ENCODE assay signal across 7 mouse cellular contexts in genomic region chr1:107598476-107598875, GRCm38 (mm10). TPM values are rescaled to one million over a fixed set of nuclear protein-coding genes. Genes with fewer than 3 reads are reported as not detected.
A peak's percentile ranks its signal among the peaks of the same experiment; 100 is the strongest.
DNase-seq lines count a peak whose midpoint lies in the region; ATAC-seq and TF ChIP-seq lines count a peak whose summit lies in the region.

No protein-coding gene starts in this region.

- no peaks in the 10 kb centered on the region for H3K27me3 ChIP-seq in kidney, postnatal 0 days (ENCODE audit: insufficient read depth, low read length)
- no peaks in the 10 kb centered on the region for H3K27me3 ChIP-seq in kidney, embryonic 15.5 days
- H3K27me3 ChIP-seq in MEL (ENCODE audit: control insufficient read depth in 1 of 2, insufficient read depth in 2 of 2, low read length in 2 of 2) = no peaks in the 10 kb centered on the region

- no peak for TF ChIP-seq POLR2A in MEL (IDR thresholded peaks at IDR 0.05; ENCODE audit: control insufficient read depth in 1 of 2, insufficient read depth in 1 of 2, low read depth in 1 of 2, low read length in 2 of 2, poor library complexity in 1 of 2)

- TF ChIP-seq EP300 in MEL (IDR thresholded peaks at IDR 0.05; ENCODE audit: low read depth in 1 of 2, low read length in 2 of 2) = no peak

- H3K4me1 ChIP-seq in kidney, postnatal 0 days (replicated peaks; ENCODE audit: insufficient read depth, low read length) = no peaks in the 10 kb centered on the region
- H3K4me1 ChIP-seq in kidney, embryonic 15.5 days = no peaks in the 10 kb centered on the region
- H3K4me1 ChIP-seq in MEL (ENCODE audit: control insufficient read depth in 1 of 2, insufficient read depth in 2 of 2, low read length in 2 of 2) = no peaks in the 10 kb centered on the region

- TF ChIP-seq RAD21 in MEL (IDR thresholded peaks at IDR 0.05; ENCODE audit: low read depth, low read length) = peak; percentile 19

- H3K79me2 ChIP-seq in MEL (ENCODE audit: control insufficient read depth, insufficient read depth, low read length, poor library complexity) = no peaks in the 10 kb centered on the region

- no peak overlapping the region for H3K4me3 ChIP-seq in kidney, postnatal 0 days (replicated peaks; ENCODE audit: low read depth, low read length)
- H3K4me3 ChIP-seq in kidney, embryonic 15.5 days (replicated peaks) = no peak overlapping the region
- H3K4me3 ChIP-seq in MEL (ENCODE audit: control insufficient read depth in 1 of 2, insufficient read depth in 1 of 2, low read depth in 2 of 2, low read length in 2 of 2) = no peak overlapping the region

- no peak overlapping the region for H3K9ac ChIP-seq in kidney, postnatal 0 days (ENCODE audit: low read depth, low read length)
- no peak overlapping the region for H3K9ac ChIP-seq in kidney, embryonic 15.5 days
- H3K9ac ChIP-seq in MEL (ENCODE audit: control insufficient read depth, low read depth, low read length, poor library complexity, severe bottlenecking) = no peak overlapping the region

- no peak for ATAC-seq in kidney, postnatal 0 days (replicated peaks; ENCODE audit: low FRiP score, low read depth)
- ATAC-seq in kidney, embryonic 15.5 days (replicated peaks; ENCODE audit: low FRiP score) = no peak
- no peak for ATAC-seq in monocyte, adult 5-6 weeks (replicated peaks; ENCODE audit: insufficient number of reproducible peaks, low FRiP score, low TSS enrichment, poor library complexity, severe bottlenecking)

- peak; percentile 25 for DNase-seq in kidney, postnatal 0 days (ENCODE audit: low spot score)
- DNase-seq in MEL (ENCODE audit: low read depth, low spot score) = no peak
- DNase-seq in cerebellum, postnatal 25 days = peak; percentile 51 to 67
- DNase-seq in left cerebral cortex, postnatal 14 days (ENCODE audit: low spot score in 2 of 2) = peak; percentile 35 to 62
- DNase-seq in gastrocnemius, postnatal 4 days (ENCODE audit: low spot score in 2 of 2) = no peak

- H3K4me2 ChIP-seq in kidney, postnatal 0 days (ENCODE audit: low read length) = no peak overlapping the region
- H3K4me2 ChIP-seq in kidney, embryonic 15.5 days = no peak overlapping the region

- intact Hi-C loops in left cerebral cortex, postnatal 14 days (cut with DNase I) = no loop called here

- H3K9me3 ChIP-seq in kidney, postnatal 0 days (replicated peaks; ENCODE audit: low read length) = no peaks in the 10 kb centered on the region
- H3K9me3 ChIP-seq in kidney, embryonic 15.5 days (replicated peaks) = no peaks in the 10 kb centered on the region
- no peaks in the 10 kb centered on the region for H3K9me3 ChIP-seq in MEL (replicated peaks; ENCODE audit: insufficient read depth, low read length)

- H3K27ac ChIP-seq in kidney, postnatal 0 days = no peak overlapping the region
- no peak overlapping the region for H3K27ac ChIP-seq in kidney, embryonic 15.5 days
- no peak overlapping the region for H3K27ac ChIP-seq in MEL (ENCODE audit: control insufficient read depth, low read depth, low read length)

- H3K36me3 ChIP-seq in kidney, postnatal 0 days (ENCODE audit: insufficient read depth, low read length) = no peaks in the 10 kb centered on the region
- H3K36me3 ChIP-seq in kidney, embryonic 15.5 days = no peaks in the 10 kb centered on the region
- no peaks in the 10 kb centered on the region for H3K36me3 ChIP-seq in MEL (ENCODE audit: control insufficient read depth in 1 of 2, insufficient read depth in 2 of 2, low read length in 2 of 2)

- peak; percentile 70 for TF ChIP-seq CTCF in kidney, postnatal 0 days (IDR thresholded peaks at IDR 0.05; ENCODE audit: low read depth)
- peak in 2 of 3 experiments; percentile 32 to 37; a peak in 4 of 6 replicates for TF ChIP-seq CTCF in MEL (IDR thresholded peaks at IDR 0.05 in 2 of 3, conservative IDR thresholded peaks at IDR 0.05 in 1 of 3; ENCODE audit: control insufficient read depth in 1 of 3, insufficient read depth in 1 of 3, low read depth in 2 of 3, low read length in 3 of 3, poor library complexity in 1 of 3, severe bottlenecking in 1 of 3)

TF ChIP-seq in MEL, 35 proteins besides CTCF, POLR2A, EP300 and RAD21:
- peak; percentile 40 for TF ChIP-seq SMC3 (IDR thresholded peaks at IDR 0.05; ENCODE audit: low read depth, low read length)
- TF ChIP-seq TCF12 (IDR thresholded peaks at IDR 0.05; ENCODE audit: low read depth, low read length) = no peak
- TF ChIP-seq GATA1 (IDR thresholded peaks at IDR 0.05; ENCODE audit: low read depth, low read length) = no peak
- TF ChIP-seq ELF1 (IDR thresholded peaks at IDR 0.05; ENCODE audit: low read depth, low read length) = no peak

RNA-seq across cellular contexts. Expression of gene Serpinb8, which starts 8.7 kb away (rescaled TPM):
- polyA plus RNA-seq in kidney, postnatal 0 days (2015; fragmentation: Nextera tagmentation; extraction: Ambion mirVana) = 2.4 TPM in 2 replicates
- polyA plus RNA-seq in kidney, embryonic 15.5 days (2015; fragmentation: Nextera tagmentation; extraction: Ambion mirVana) = 0.64 and 0.73 TPM in 2 replicates
- not detected in 2 replicates for total RNA-seq in MEL (2012; rRNA removed)
- polyA plus RNA-seq in MEL (2012; ENCODE audit: insufficient read depth in 1 of 2, insufficient read length in 2 of 2, low read depth in 1 of 2, low replicate concordance in 2 of 2, missing spikeins in 1 of 2) = not detected
- total RNA-seq in left cerebral cortex, postnatal 14 days (2021) = 1 to 10 TPM; 8.3 to 9.9 TPM
- 2.7 to 14.7 TPM (median 9.2 TPM) in 3 replicates for total RNA-seq in monocyte, adult 5-6 weeks (2017)
- 1 to 10 TPM; 6.0 to 6.4 TPM for total RNA-seq in gastrocnemius, postnatal 4 days (2021)

Comparison
In these comparisons a context has a peak if more than half of its experiments do, and no peak if none do; other contexts are left out.
1. DNase-seq: peak in kidney, postnatal 0 days (single experiment), cerebellum, postnatal 25 days (2 of 2) and left cerebral cortex, postnatal 14 days (2 of 2); none in MEL (single experiment) and gastrocnemius, postnatal 4 days (0 of 2).